Mouse (Mus musculus): Measurements from ENCODE around the gene Lrr1.

Gene Lrr1

GRCm38 (mm10) chr12:69198985-69199384, 30.4 kb downstream of the Lrr1 start:
- no peak for DNase-seq (ENCODE audit: low spot score)

GRCm38 (mm10) chr12:69204052-69204833, 35.6 kb downstream of the Lrr1 start, which contains the start of gene Gm49384:
Gene Gm49384, minus strand, starts transcription at chr12:69204267.
- DNase-seq (ENCODE audit: low spot score), result no peak

- DNase-seq (ENCODE audit: low spot score), result no peak
Measured at GRCm38 (mm10) chr12:69207396-69207795, 38.8 kb downstream of the Lrr1 start.

- no peak for DNase-seq (ENCODE audit: low spot score)
Measured at GRCm38 (mm10) chr12:69207926-69208325, 39.3 kb downstream of the Lrr1 start.

GRCm38 (mm10) chr12:69208520-69208919, 39.9 kb downstream of the Lrr1 start:
- DNase-seq (ENCODE audit: low spot score), result no peak

- DNase-seq (ENCODE audit: low spot score), result no peak
Measured at GRCm38 (mm10) chr12:69210056-69210979, 41.7 kb downstream of the Lrr1 start.

- DNase-seq (ENCODE audit: low spot score), result no peak
Measured at GRCm38 (mm10) chr12:69211057-69211456, 42.4 kb downstream of the Lrr1 start.

GRCm38 (mm10) chr12:69213186-69213777, 44.7 kb downstream of the Lrr1 start:
- DNase-seq (ENCODE audit: low spot score), result no peak

- DNase-seq (ENCODE audit: low spot score), result no peak
Measured at GRCm38 (mm10) chr12:69214393-69214792, 45.8 kb downstream of the Lrr1 start.

- peak; percentile 76 for DNase-seq (ENCODE audit: low spot score)
Measured at GRCm38 (mm10) chr12:69215000-69215785, 46.6 kb downstream of the Lrr1 start.

GRCm38 (mm10) chr12:69216587-69216986, 48.0 kb downstream of the Lrr1 start:
- DNase-seq (ENCODE audit: low spot score), result no peak

- DNase-seq (ENCODE audit: low spot score), result no peak
Measured at GRCm38 (mm10) chr12:69220613-69221277, 52.1 kb downstream of the Lrr1 start.

- peak; percentile 77 for DNase-seq (ENCODE audit: low spot score)
Measured at GRCm38 (mm10) chr12:69227776-69228466, 59.3 kb downstream of the Lrr1 start, which contains the start of gene Pole2. Gene Pole2, minus strand, starts transcription at chr12:69228195.
